In genomic region chr2:32604631-32605030, GRCm38 (mm10) we compare ENCODE assay signal across 23 mouse cellular contexts. TPM values are rescaled to one million over a fixed set of nuclear protein-coding genes. Genes with fewer than 3 reads are reported as not detected.
"Had no signal": no experiment of that assay in that cellular context is flagged by ENCODE, and none has a peak within 500 bp of the region (broad histone marks: within the 10 kb centered on the region; RNA-seq: fewer than 3 reads in every experiment).

No protein-coding gene starts in this region.

- H3K9me3 ChIP-seq: kidney, embryonic 15.5 days; limb, embryonic 12.5 days; limb, embryonic 15.5 days; midbrain, embryonic 10.5 days; midbrain, embryonic 13.5 days had no signal

- H3K27me3 ChIP-seq: kidney, embryonic 15.5 days; limb, embryonic 12.5 days; limb, embryonic 15.5 days had no signal

- H3K9ac ChIP-seq: kidney, embryonic 15.5 days; limb, embryonic 12.5 days; limb, embryonic 15.5 days; midbrain, embryonic 13.5 days had no signal

- H3K4me2 ChIP-seq: kidney, embryonic 15.5 days; limb, embryonic 12.5 days; limb, embryonic 15.5 days; midbrain, embryonic 13.5 days had no signal

- H3K27ac ChIP-seq: kidney, embryonic 15.5 days; left cerebral cortex, adult 2 months; limb, embryonic 12.5 days; limb, embryonic 15.5 days; midbrain, embryonic 10.5 days; midbrain, embryonic 13.5 days had no signal

- H3K36me3 ChIP-seq: kidney, embryonic 15.5 days; limb, embryonic 12.5 days; limb, embryonic 15.5 days; midbrain, embryonic 10.5 days; midbrain, embryonic 13.5 days had no signal

- ATAC-seq: midbrain, embryonic 13.5 days; midbrain, embryonic 16.5 days had no signal

- DNase-seq: kidney, adult 11 months; kidney, adult 8-10 months; kidney, postnatal 10 days; kidney, postnatal 36 days; layer of hippocampus, postnatal 36 days; left cerebral cortex, postnatal 4 days; lung, adult 2 months; lung, postnatal 14 days; lung, postnatal 4 days; thymus, adult 18-20 months had no signal

- H3K4me3 ChIP-seq: kidney, embryonic 15.5 days; left cerebral cortex, adult 2 months; limb, embryonic 12.5 days; limb, embryonic 15.5 days; midbrain, embryonic 10.5 days; midbrain, embryonic 13.5 days; myocyte had no signal

RNA-seq across cellular contexts. Expression of gene Ak1, which starts 16.9 kb away (rescaled TPM):
- total RNA-seq: monocyte, adult 5-6 weeks had no signal

RNA-seq across cellular contexts. Expression of gene 9430097D07Rik, which starts 29.1 kb away (rescaled TPM):
- total RNA-seq: megakaryocyte progenitor cell, adult 5-6 weeks; monocyte, adult 5-6 weeks had no signal
- polyA plus RNA-seq: limb, embryonic 12.5 days; limb, embryonic 15.5 days; lung, adult 2 months; lung, embryonic 16.5 days; small intestine, adult 2 months; spleen, adult 2 months had no signal

RNA-seq across cellular contexts. Expression of gene Pip5kl1, which starts 30.0 kb away (rescaled TPM):
- total RNA-seq: megakaryocyte progenitor cell, adult 5-6 weeks; monocyte, adult 5-6 weeks had no signal
